Mouse (Mus musculus): ENCODE data around the gene Rfx5. TPM values are rescaled to one million over a fixed set of nuclear protein-coding genes. Genes with fewer than 3 reads are reported as not detected.
A peak's percentile ranks its signal among the peaks of the same experiment; 100 is the strongest.
"Not testable (repeated sequence)": the region's sequence is repeated elsewhere in the genome, so short reads cannot be mapped to it uniquely, and the experiment has no call there.

The Rfx5 gene
- total and polyA plus RNA-seq, 3 experiments: 11.7 to 27.8 (median 24.3) TPM

DNA sequence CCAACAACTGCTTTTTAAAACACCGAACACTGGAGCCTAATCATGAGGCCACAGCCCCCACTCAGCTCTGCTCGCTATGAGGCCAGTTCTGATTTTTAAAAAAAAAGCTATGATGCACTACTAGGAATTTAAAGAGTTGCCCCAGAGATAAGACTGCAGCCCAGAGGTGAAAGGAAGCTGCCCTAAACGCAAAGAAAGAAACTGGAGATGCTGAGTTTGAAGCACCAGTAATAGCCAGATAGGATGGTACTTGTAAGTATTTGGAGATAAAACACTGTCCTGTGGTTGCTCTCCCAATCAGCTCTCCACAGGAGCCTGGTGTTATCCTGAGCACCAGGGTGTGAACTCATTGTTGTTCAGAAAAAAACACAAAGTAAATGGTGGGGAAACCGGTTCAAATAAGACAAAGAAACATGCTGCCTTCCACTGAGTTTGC, 27.6 kb upstream of the Rfx5 start:
- not testable (repeated sequence) for H3K9me3 ChIP-seq (replicated peaks); H3K36me3 ChIP-seq (replicated peaks); DNase-seq (ENCODE audit: low spot score); H3K27me3 ChIP-seq (ENCODE audit: insufficient read depth, low read length); H3K4me3 ChIP-seq (ENCODE audit: low read depth, low read length)
- H3K4me1 ChIP-seq (ENCODE audit: insufficient read depth, low read depth, low read length): peaks cover 67% of the 10 kb centered on the region
- TF ChIP-seq TAL1 (conservative IDR thresholded peaks at IDR 0.05; ENCODE audit: low read depth, low read length): peak; percentile 68
- peak; percentile 92 for ATAC-seq (ENCODE audit: extremely low read depth, insufficient number of reproducible peaks, low FRiP score, poor library complexity, severe bottlenecking)

DNA sequence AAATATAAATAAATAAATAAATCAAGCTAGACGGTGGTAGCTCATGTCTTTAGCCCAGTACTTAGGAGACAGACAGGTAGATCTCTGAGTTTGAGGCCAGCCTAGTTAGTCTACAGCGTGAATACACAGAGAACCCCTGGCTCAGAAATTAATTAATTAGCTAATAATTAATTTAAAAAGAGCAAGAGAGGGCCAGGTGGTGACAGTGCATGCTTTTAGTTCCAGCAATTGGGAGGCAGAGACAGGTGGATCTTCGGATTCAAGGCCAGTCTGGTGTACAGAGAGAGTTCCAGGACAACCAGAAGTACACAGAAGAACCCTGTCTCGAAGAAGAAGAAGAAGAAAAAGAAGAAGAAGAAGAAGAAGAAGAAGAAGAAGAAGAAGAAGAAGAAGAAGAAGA, 24.9 kb upstream of the Rfx5 start:
- not testable (repeated sequence) for H3K27me3 ChIP-seq (ENCODE audit: insufficient read depth, low read length); DNase-seq (ENCODE audit: low spot score); H3K36me3 ChIP-seq (replicated peaks); ATAC-seq (ENCODE audit: extremely low read depth, insufficient number of reproducible peaks, low FRiP score, poor library complexity, severe bottlenecking); H3K9me3 ChIP-seq (replicated peaks); H3K4me3 ChIP-seq (ENCODE audit: low read depth, low read length)
- peaks cover 73% of the 10 kb centered on the region for H3K4me1 ChIP-seq (ENCODE audit: insufficient read depth, low read depth, low read length)

DNA sequence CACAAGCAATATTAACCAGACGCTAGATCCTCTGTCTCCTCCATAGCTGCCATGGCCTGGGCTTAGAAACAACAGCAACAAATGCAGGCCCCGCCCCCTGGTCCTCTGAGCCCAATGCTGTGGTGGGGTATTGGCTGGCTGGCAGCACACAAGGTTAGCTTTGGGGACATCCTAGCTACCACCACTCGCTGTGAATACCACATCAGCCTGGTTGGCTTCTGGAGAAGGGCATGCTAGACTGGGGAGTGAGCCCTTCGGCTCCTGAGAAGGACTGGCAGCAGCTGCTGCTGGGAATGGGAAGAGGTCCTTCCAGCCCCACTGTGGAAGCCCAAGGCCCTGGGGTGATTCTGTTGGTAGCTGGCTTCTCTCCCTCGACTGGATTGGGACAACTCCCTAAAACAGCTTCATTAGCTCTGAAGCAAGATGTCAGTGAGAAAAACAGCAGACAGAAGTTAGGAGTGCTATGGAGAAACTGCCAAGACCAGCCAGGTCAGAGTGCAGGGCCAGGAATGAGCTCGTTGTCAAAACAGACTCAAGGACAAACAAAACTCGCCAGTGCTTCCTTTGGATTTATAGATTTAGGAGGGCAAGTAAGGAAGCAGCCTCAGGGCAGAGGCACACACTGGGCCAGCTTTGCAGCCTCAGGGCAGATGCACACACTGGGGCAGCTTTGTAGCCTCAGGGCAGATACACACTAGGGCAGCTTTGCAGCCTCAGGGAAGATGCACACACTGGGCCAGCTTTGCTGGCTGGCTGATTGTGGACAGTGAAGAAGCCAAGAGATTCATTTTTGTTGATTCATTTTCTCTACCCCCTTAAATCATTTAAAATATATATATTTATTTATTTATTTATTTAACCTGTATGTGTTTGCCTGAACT, 23.2 kb upstream of the Rfx5 start:
- not testable (repeated sequence) for DNase-seq (ENCODE audit: low spot score); H3K36me3 ChIP-seq (replicated peaks); H3K9me3 ChIP-seq (replicated peaks); ATAC-seq (ENCODE audit: extremely low read depth, insufficient number of reproducible peaks, low FRiP score, poor library complexity, severe bottlenecking); H3K27me3 ChIP-seq (ENCODE audit: insufficient read depth, low read length); H3K4me3 ChIP-seq (ENCODE audit: low read depth, low read length)
- H3K4me1 ChIP-seq (ENCODE audit: insufficient read depth, low read depth, low read length): peaks cover 72% of the 10 kb centered on the region

DNA sequence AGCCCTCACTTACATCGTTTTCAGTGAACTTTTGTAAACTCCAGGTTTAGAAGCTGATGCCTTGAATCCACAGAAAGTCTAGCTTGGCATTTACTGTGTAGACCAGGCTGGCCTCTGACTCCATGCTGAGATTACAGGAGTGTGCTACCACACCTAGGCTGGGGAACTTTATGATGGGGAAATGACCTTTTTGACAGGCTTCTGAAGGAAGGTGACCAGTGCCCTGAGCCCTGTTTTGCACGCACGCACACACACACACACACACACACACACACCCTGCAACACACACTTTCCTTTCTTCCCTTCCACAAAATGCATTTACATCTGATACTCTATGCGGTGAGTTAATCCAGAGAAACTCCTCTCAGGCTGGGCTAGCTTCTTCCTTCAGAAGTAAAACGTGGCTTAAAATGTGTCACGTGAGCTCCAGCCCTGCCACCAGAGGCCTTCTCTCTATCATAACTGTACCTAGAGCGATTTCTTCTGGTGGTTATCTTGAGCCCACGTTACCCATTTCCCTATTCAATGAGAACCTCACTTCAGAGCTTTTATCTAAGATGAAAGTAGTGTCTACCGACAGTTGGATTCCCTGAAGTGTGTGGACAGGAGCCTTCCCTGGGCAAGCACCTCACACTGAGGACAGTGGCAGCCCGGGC, 22.3 kb upstream of the Rfx5 start:
- Histone ChIP-seq H3K4me1 (ENCODE audit: insufficient read depth, low read depth, low read length) (peaks cover 74% of the 10 kb centered on the region), H3K4me3 (ENCODE audit: low read depth, low read length) (peak overlapping the region; percentile 33; the same call in 1 of the 2 replicates)
- H3K27me3 ChIP-seq (ENCODE audit: insufficient read depth, low read length); H3K9me3 ChIP-seq (replicated peaks); H3K36me3 ChIP-seq (replicated peaks); DNase-seq (ENCODE audit: low spot score): not testable (repeated sequence)
- peak; percentile 38; the same call in 1 of the 2 replicates for ATAC-seq (ENCODE audit: extremely low read depth, insufficient number of reproducible peaks, low FRiP score, poor library complexity, severe bottlenecking)

DNA sequence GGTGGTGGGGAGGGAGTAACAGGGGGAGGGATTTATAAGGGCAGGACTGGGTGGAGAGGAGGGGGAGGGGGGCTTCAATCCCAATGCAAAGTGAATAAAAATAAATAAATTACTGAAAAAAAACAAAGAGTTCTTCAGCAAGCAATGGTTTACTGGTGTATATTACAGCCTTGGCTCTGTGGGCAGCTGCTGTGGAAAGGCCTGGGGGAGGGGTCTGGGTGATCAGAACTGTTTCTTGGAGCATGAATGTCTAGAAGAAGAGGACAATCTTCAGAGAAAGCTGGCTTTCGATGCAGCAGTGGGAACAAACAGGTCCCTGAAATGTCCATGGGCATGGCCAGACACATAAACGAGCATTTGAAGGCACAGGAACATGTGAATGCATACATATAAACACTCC, 21.6 kb upstream of the Rfx5 start:
- Histone ChIP-seq H3K36me3 (replicated peaks) (peaks cover 14% of the 10 kb centered on the region), H3K4me3 (ENCODE audit: low read depth, low read length) (peak overlapping the region; percentile 71; the same call in 1 of the 2 replicates), H3K4me1 (ENCODE audit: insufficient read depth, low read depth, low read length) (peaks cover 71% of the 10 kb centered on the region)
- not testable (repeated sequence) for H3K9me3 ChIP-seq (replicated peaks); ATAC-seq (ENCODE audit: extremely low read depth, insufficient number of reproducible peaks, low FRiP score, poor library complexity, severe bottlenecking); DNase-seq (ENCODE audit: low spot score); H3K27me3 ChIP-seq (ENCODE audit: insufficient read depth, low read length)

DNA sequence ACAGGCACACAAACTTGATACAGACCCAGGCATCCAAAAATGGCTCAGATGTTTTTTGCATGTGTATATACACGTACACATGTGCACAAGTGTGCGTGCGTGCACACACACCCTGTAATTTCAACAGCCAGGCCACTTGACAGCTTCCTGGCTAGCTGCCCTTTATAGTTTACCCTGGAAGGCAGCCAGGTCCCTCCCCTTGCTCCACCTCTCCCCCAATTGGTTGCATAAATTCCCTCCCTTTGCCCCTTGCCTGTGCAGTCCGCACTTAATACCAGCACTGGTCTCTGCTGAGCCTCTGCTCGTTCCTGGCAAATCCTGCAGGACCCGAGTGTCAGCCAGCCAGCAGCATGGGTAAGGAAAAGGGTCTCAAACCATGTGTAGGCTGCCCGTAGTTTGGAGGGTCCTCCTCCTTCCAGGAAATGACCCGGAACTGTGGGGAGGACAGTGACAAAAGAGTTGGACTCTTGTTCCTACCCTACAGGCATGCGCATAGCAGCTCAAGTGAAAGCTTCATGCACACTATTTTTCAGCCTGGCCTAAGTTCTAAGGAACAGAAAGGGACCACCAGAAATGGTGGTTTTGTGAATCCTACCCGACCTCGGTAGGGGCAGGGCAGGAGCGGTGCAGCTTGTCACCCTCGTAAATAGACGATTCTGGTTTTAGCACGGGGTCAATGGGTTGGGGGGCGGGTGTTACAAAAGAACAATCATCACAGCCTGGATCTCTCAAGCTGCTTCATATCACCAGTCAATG, 20.9 kb upstream of the Rfx5 start, which contains the start of gene Selenbp1:
TSS of gene Selenbp1 (plus strand) at position 248 of the 756 bp plus-strand sequence.
- H3K27me3 ChIP-seq (ENCODE audit: insufficient read depth, low read length): no peaks in the 10 kb centered on the region
- ATAC-seq (ENCODE audit: extremely low read depth, insufficient number of reproducible peaks, low FRiP score, poor library complexity, severe bottlenecking) (peak; percentile 72), DNase-seq (ENCODE audit: low spot score) (peak; percentile 76)
- peaks cover 20% of the 10 kb centered on the region for H3K36me3 ChIP-seq (replicated peaks)
- H3K4me1 ChIP-seq (ENCODE audit: insufficient read depth, low read depth, low read length): peaks cover 72% of the 10 kb centered on the region
- H3K9me3 ChIP-seq (replicated peaks): no peaks in the 10 kb centered on the region
- TF ChIP-seq GATA2 (IDR thresholded peaks at IDR 0.05; ENCODE audit: borderline replicate concordance, low read depth, low read length) (no peak), POLR2AphosphoS5 (IDR thresholded peaks at IDR 0.05; ENCODE audit: insufficient replicate concordance, low read depth, low read length) (no peak; the same call in 1 of the 2 replicates), TAL1 (conservative IDR thresholded peaks at IDR 0.05; ENCODE audit: low read depth, low read length) (no peak), GATA1 (IDR thresholded peaks at IDR 0.05; ENCODE audit: borderline replicate concordance, low read length) (no peak), CTCF (IDR thresholded peaks at IDR 0.05; ENCODE audit: low read depth, low read length) (no peak)
- H3K4me3 ChIP-seq (ENCODE audit: low read depth, low read length): peak within 1 kb of the TSS; percentile 71

DNA sequence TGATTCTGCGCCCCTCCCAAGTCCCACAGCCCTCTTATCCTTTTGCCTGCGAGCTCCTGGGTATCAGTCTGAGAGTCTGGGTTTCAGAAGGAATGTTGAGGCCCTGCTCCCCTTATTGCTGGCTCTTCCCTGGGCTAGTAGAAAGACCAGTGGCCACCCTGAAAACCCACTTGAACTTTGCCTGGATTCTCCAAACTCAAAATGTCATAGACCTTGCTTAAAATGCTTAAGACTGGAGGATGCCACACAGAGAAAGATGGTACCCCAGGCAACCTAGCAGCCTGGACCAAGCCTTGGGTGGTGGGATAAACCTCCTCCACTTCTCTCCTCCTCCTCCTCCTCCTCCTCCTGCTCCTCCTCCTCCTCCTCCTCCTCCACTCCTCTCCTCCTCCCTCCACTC, 20.3 kb upstream of the Rfx5 start:
- not testable (repeated sequence) for DNase-seq (ENCODE audit: low spot score); H3K27me3 ChIP-seq (ENCODE audit: insufficient read depth, low read length); ATAC-seq (ENCODE audit: extremely low read depth, insufficient number of reproducible peaks, low FRiP score, poor library complexity, severe bottlenecking); H3K9me3 ChIP-seq (replicated peaks)
- Histone ChIP-seq H3K4me3 (ENCODE audit: low read depth, low read length) (peak overlapping the region; percentile 71), H3K4me1 (ENCODE audit: insufficient read depth, low read depth, low read length) (peaks cover 69% of the 10 kb centered on the region), H3K36me3 (replicated peaks) (peaks cover 24% of the 10 kb centered on the region)

DNA sequence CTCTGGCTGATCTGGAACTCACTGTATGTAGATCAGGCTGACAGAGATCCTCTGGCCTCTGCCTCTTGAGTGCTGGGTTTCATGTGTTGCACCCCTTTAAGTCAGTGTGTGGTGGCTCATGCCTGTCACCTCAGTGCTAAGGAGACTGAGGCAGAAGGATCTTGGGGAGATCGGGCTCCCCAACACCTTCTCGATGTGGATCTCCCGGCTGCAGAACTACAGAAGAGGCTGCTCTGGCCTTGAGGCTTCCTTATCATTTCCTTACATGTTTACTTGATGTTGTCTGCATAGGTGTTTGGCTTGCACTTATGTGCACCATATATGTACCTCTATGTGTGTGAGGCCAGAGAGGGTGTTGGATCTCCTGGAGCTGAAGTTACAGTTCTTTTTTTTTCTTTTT, 19.3 kb upstream of the Rfx5 start:
- Histone ChIP-seq H3K4me3 (ENCODE audit: low read depth, low read length) (peak overlapping the region; percentile 66), H3K36me3 (replicated peaks) (peaks cover 32% of the 10 kb centered on the region), H3K4me1 (ENCODE audit: insufficient read depth, low read depth, low read length) (peaks cover 69% of the 10 kb centered on the region)
- not testable (repeated sequence) for H3K9me3 ChIP-seq (replicated peaks); DNase-seq (ENCODE audit: low spot score); ATAC-seq (ENCODE audit: extremely low read depth, insufficient number of reproducible peaks, low FRiP score, poor library complexity, severe bottlenecking); H3K27me3 ChIP-seq (ENCODE audit: insufficient read depth, low read length)

DNA sequence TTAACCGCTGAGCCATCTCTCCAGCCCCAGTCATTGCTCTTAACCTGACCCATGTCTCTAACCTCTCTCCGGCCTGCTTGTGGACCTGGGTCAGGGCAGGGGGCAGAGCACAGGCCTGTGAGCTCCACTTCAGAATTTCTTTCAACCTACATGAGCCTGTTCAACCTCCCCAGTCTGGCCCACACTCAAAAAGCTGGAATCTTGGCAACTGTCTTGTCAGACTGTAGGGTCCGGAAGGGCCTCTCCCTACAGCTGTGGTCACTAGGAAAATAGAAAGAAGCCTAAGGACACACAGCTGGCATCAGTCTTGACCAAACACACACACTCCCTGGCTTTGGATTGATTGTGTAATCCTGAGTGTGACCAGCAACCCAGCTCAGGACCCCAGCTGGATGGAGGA, 18.5 kb upstream of the Rfx5 start:
- H3K36me3 ChIP-seq (replicated peaks): peaks cover 37% of the 10 kb centered on the region
- not testable (repeated sequence) for H3K9me3 ChIP-seq (replicated peaks); H3K27me3 ChIP-seq (ENCODE audit: insufficient read depth, low read length); ATAC-seq (ENCODE audit: extremely low read depth, insufficient number of reproducible peaks, low FRiP score, poor library complexity, severe bottlenecking); DNase-seq (ENCODE audit: low spot score)
- H3K4me1 ChIP-seq (ENCODE audit: insufficient read depth, low read depth, low read length): peaks cover 71% of the 10 kb centered on the region
- peak overlapping the region; percentile 59 for H3K4me3 ChIP-seq (ENCODE audit: low read depth, low read length)

DNA sequence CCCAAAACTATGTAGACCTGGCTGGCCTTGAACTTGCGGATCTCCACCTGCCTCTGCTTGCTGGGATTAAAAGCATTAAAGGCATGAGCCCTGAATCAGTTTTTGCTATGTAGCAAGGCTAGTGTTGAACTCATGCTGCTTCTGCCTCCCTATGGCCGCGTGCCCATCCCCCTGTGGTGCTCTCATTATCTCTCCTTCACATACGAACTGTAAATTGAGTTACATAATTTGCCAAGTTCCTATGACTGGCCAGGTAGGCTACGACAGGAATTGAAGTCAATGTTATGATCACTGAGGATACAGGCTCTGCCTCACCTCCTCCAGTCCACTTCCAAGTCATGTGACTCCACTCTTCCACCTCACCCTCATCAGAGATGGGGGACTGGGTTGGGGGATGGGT, 17.7 kb upstream of the Rfx5 start:
- not testable (repeated sequence) for H3K4me3 ChIP-seq (ENCODE audit: low read depth, low read length); H3K9me3 ChIP-seq (replicated peaks); DNase-seq (ENCODE audit: low spot score); ATAC-seq (ENCODE audit: extremely low read depth, insufficient number of reproducible peaks, low FRiP score, poor library complexity, severe bottlenecking); H3K27me3 ChIP-seq (ENCODE audit: insufficient read depth, low read length)
- Histone ChIP-seq H3K36me3 (replicated peaks) (peaks cover 37% of the 10 kb centered on the region), H3K4me1 (ENCODE audit: insufficient read depth, low read depth, low read length) (peaks cover 64% of the 10 kb centered on the region)
